ENCODE assay signal across 13 mouse cellular contexts in the genomic region with DNA sequence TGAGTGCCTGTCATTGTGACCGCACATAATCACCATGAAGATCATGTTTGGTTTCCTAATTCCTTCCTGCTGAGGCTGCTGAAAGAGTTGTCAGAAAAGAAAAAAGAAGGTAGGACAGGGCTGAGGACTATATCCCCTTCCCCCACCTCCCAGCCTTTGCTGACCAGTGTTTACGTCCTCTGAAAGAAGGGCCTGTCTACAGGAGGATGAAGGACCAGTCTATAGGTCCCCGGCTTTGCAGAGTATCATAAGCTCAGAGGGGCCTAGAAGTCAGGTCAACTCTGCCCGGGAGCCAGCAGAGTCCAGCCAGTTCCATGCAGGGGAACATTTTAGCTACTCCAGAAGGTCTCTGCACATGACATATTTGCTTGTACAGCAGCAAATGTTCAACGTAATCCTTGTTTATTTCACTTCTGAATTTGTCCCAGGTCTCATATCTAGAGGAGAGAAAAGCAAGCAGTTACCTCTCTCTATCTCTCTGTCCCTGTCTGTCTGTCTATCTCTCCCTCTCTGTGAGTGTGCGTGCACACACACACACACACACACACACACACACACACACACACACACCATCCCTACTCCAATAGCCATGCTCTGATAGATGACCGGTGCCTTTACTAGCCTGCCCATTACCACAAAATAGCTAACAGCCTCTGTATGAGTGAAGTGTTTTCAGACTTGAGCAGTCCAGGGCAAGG. TPM values are rescaled to one million over a fixed set of nuclear protein-coding genes. Genes with fewer than 3 reads are reported as not detected.
DNase-seq lines count a peak whose midpoint lies in the region; ATAC-seq lines count a peak whose summit lies in the region.
"Had no signal": no experiment of that assay in that cellular context is flagged by ENCODE, and none has a peak within 500 bp of the region (broad histone marks: within the 10 kb centered on the region; RNA-seq: fewer than 3 reads in every experiment).

No protein-coding gene starts in this region.

- no peak for DNase-seq in forebrain, embryonic 10.5 days (ENCODE audit: extremely low spot score, low spot score)
- no peak for DNase-seq in forebrain, embryonic 11.5 days (ENCODE audit: low spot score)
- peak; percentile 27 for DNase-seq in midbrain, embryonic 10.5 days (ENCODE audit: low spot score)
- DNase-seq in adrenal gland, postnatal 10 days, result no peak
- DNase-seq: gastrocnemius, postnatal 10 days; heart, postnatal 4 days; kidney, adult 9 months; right cerebral cortex, adult 18-20 months had no signal

- H3K9me3 ChIP-seq in forebrain, embryonic 10.5 days, result no peaks in the 10 kb centered on the region
- H3K9me3 ChIP-seq in forebrain, embryonic 11.5 days (ENCODE audit: control insufficient read depth, low read length), result no peaks in the 10 kb centered on the region
- no peaks in the 10 kb centered on the region for H3K9me3 ChIP-seq in midbrain, embryonic 10.5 days (replicated peaks)
- H3K9me3 ChIP-seq in midbrain, embryonic 15.5 days, result no peaks in the 10 kb centered on the region; the same call in 1 of the 2 replicates
- no peaks in the 10 kb centered on the region for H3K9me3 ChIP-seq in megakaryocyte, embryonic 14.5 days
- H3K9me3 ChIP-seq in intestine, embryonic 16.5 days (ENCODE audit: control insufficient read depth, low read length), result no peaks in the 10 kb centered on the region

- peak overlapping the region; percentile 66; the same call in 1 of the 2 replicates for H3K27ac ChIP-seq in forebrain, embryonic 10.5 days
- H3K27ac ChIP-seq in forebrain, embryonic 11.5 days (ENCODE audit: low read depth, low read length), result no peak overlapping the region
- H3K27ac ChIP-seq in midbrain, embryonic 10.5 days (replicated peaks), result peak overlapping the region; percentile 60
- H3K27ac ChIP-seq in midbrain, embryonic 15.5 days, result no peak overlapping the region
- no peak overlapping the region for H3K27ac ChIP-seq in intestine, embryonic 16.5 days (ENCODE audit: low read length)
- H3K27ac ChIP-seq: macrophage had no signal

- H3K4me3 ChIP-seq in forebrain, embryonic 10.5 days, result no peak overlapping the region
- no peak overlapping the region for H3K4me3 ChIP-seq in forebrain, embryonic 11.5 days (ENCODE audit: low read depth, low read length)
- H3K4me3 ChIP-seq in midbrain, embryonic 10.5 days, result no peak overlapping the region
- no peak overlapping the region for H3K4me3 ChIP-seq in midbrain, embryonic 15.5 days
- H3K4me3 ChIP-seq in megakaryocyte, embryonic 14.5 days (replicated peaks), result peak overlapping the region; percentile 80
- no peak overlapping the region for H3K4me3 ChIP-seq in intestine, embryonic 16.5 days (ENCODE audit: low read length)

- whole genome bisulfite sequencing in forebrain, embryonic 10.5 days, result 60% methylated on average over 7 of the region's 7 CpGs
- 73% methylated on average over 7 of the region's 7 CpGs for WGBS in forebrain, embryonic 11.5 days
- WGBS in midbrain, embryonic 10.5 days, result 63% methylated on average over 7 of the region's 7 CpGs
- 50% methylated on average over 7 of the region's 7 CpGs for WGBS in midbrain, embryonic 15.5 days
- WGBS in intestine, embryonic 16.5 days, result 72% methylated on average over 7 of the region's 7 CpGs

- no peaks in the 10 kb centered on the region for H3K36me3 ChIP-seq in forebrain, embryonic 10.5 days (replicated peaks)
- H3K36me3 ChIP-seq in forebrain, embryonic 11.5 days (ENCODE audit: control insufficient read depth, insufficient read depth, low read length), result no peaks in the 10 kb centered on the region
- no peaks in the 10 kb centered on the region for H3K36me3 ChIP-seq in midbrain, embryonic 10.5 days
- no peaks in the 10 kb centered on the region for H3K36me3 ChIP-seq in midbrain, embryonic 15.5 days (replicated peaks)
- H3K36me3 ChIP-seq in megakaryocyte, embryonic 14.5 days (replicated peaks; ENCODE audit: low read length), result no peaks in the 10 kb centered on the region
- no peaks in the 10 kb centered on the region for H3K36me3 ChIP-seq in intestine, embryonic 16.5 days (ENCODE audit: control insufficient read depth, insufficient read depth, low read length)

- no peaks in the 10 kb centered on the region for H3K27me3 ChIP-seq in forebrain, embryonic 10.5 days (ENCODE audit: poor library complexity, severe bottlenecking)
- no peaks in the 10 kb centered on the region for H3K27me3 ChIP-seq in forebrain, embryonic 11.5 days (ENCODE audit: control insufficient read depth, insufficient read depth, low read length)
- H3K27me3 ChIP-seq in midbrain, embryonic 10.5 days (ENCODE audit: low read depth, poor library complexity, severe bottlenecking), result peaks cover 9% of the 10 kb centered on the region; the same call in 1 of the 2 replicates
- no peaks in the 10 kb centered on the region for H3K27me3 ChIP-seq in midbrain, embryonic 15.5 days (replicated peaks)
- no peaks in the 10 kb centered on the region for H3K27me3 ChIP-seq in megakaryocyte, embryonic 14.5 days (replicated peaks)
- H3K27me3 ChIP-seq in intestine, embryonic 16.5 days (replicated peaks; ENCODE audit: control insufficient read depth, insufficient read depth, low read length), result no peaks in the 10 kb centered on the region

- H3K9ac ChIP-seq in forebrain, embryonic 11.5 days (ENCODE audit: low read length), result no peak overlapping the region
- no peak overlapping the region for H3K9ac ChIP-seq in midbrain, embryonic 15.5 days
- no peak overlapping the region for H3K9ac ChIP-seq in intestine, embryonic 16.5 days (ENCODE audit: low read depth, low read length)

- H3K4me1 ChIP-seq in forebrain, embryonic 10.5 days, result peaks cover 57% of the 10 kb centered on the region
- H3K4me1 ChIP-seq in forebrain, embryonic 11.5 days (replicated peaks; ENCODE audit: control insufficient read depth, insufficient read depth, low read length), result peaks cover 6% of the 10 kb centered on the region; the same call in 1 of the 2 replicates
- peaks cover 55% of the 10 kb centered on the region for H3K4me1 ChIP-seq in midbrain, embryonic 10.5 days
- H3K4me1 ChIP-seq in midbrain, embryonic 15.5 days, result peaks cover 24% of the 10 kb centered on the region; the same call in 1 of the 2 replicates
- H3K4me1 ChIP-seq in megakaryocyte, embryonic 14.5 days, result peaks cover 78% of the 10 kb centered on the region
- H3K4me1 ChIP-seq in intestine, embryonic 16.5 days (ENCODE audit: control insufficient read depth, insufficient read depth, low read length), result peaks cover 15% of the 10 kb centered on the region

- no peak overlapping the region for H3K4me2 ChIP-seq in forebrain, embryonic 11.5 days (ENCODE audit: low read depth, low read length, severe bottlenecking)
- H3K4me2 ChIP-seq in midbrain, embryonic 15.5 days, result no peak overlapping the region
- no peak overlapping the region for H3K4me2 ChIP-seq in intestine, embryonic 16.5 days (ENCODE audit: low read depth, low read length)

- no peak for ATAC-seq in forebrain, embryonic 11.5 days (replicated peaks; ENCODE audit: low FRiP score)
- no peak for ATAC-seq in midbrain, embryonic 15.5 days (replicated peaks)
- peak; percentile 47 for ATAC-seq in erythroid progenitor cell, adult 5-6 weeks (replicated peaks; ENCODE audit: low FRiP score, poor library complexity, severe bottlenecking)
- ATAC-seq in intestine, embryonic 16.5 days, result no peak

RNA-seq across cellular contexts. Expression of a gene that starts 31.0 kb away (rescaled TPM):
- polyA plus RNA-seq in forebrain, embryonic 10.5 days (2016; fragmentation: Nextera tagmentation; extraction: Ambion mirVana), result 5.4 and 5.5 TPM in 2 replicates
- 6.8 and 7.5 TPM in 2 replicates for polyA plus RNA-seq in forebrain, embryonic 11.5 days (2014; fragmentation: Nextera tagmentation; extraction: Ambion mirVana)
- 6.3 and 6.4 TPM in 2 replicates for polyA plus RNA-seq in midbrain, embryonic 10.5 days (2016; fragmentation: Nextera tagmentation; extraction: Ambion mirVana)
- polyA plus RNA-seq in midbrain, embryonic 15.5 days (2015; fragmentation: Nextera tagmentation; extraction: Ambion mirVana), result 12.9 and 13.2 TPM in 2 replicates
- 137 and 158 TPM in 2 replicates for total RNA-seq in erythroid progenitor cell, adult 5-6 weeks (2015; ENCODE audit: low replicate concordance)
- total RNA-seq in erythroid progenitor cell, adult 5-6 weeks (2017; ENCODE audit: low replicate concordance), result 64.9 and 79.8 TPM in 2 replicates
- 4.7 and 5.0 TPM in 2 replicates for polyA plus RNA-seq in megakaryocyte, embryonic 14.5 days (2012; ENCODE audit: insufficient read depth, low replicate concordance)
- polyA plus RNA-seq in intestine, embryonic 16.5 days (2015; fragmentation: Nextera tagmentation; extraction: Ambion mirVana), result 5.9 and 12.1 TPM in 2 replicates
- 10 to 100 TPM; 30.1 to 33.3 TPM for total RNA-seq in adrenal gland, postnatal 10 days (2021)

Comparison
In these comparisons a context has a peak if more than half of its experiments do, and no peak if none do; other contexts are left out.
1. H3K27ac ChIP-seq: peak in forebrain, embryonic 10.5 days (single experiment) and midbrain, embryonic 10.5 days (single experiment); none in forebrain, embryonic 11.5 days (single experiment), midbrain, embryonic 15.5 days (single experiment) and intestine, embryonic 16.5 days (single experiment).